Mouse (Mus musculus) neural tube, embryonic 15.5 days (tissue): ENCODE data around the gene Paqr7. TPM values are rescaled to one million over a fixed set of nuclear protein-coding genes. Genes with fewer than 3 reads are reported as not detected.
A peak's percentile ranks its signal among the peaks of the same experiment; 100 is the strongest.

Source experiments
- ATAC-seq: fragments of 200-750 bp; cut with Nextera tagmentation; 2 replicates; pipeline ENCODE4 v1.8.0; 2017; ENCODE audit warnings: mild to moderate bottlenecking, moderate TSS enrichment, moderate library complexity; ENCODE audit not compliant: low FRiP score
- H3K27ac ChIP-seq: fragments of 300-500 bp; sonication (generic); replicated peaks from 2 replicates; pipeline ENCODE4 v1.5.1; 2015; ENCODE audit warnings: mild to moderate bottlenecking, inconsistent platforms
- H3K27me3 ChIP-seq: fragments of 300-500 bp; sonication (generic); replicated peaks from 2 replicates; pipeline ENCODE4 v1.6.1; 2015; ENCODE audit warnings: inconsistent platforms
- H3K36me3 ChIP-seq: fragments of 300-500 bp; sonication (generic); 2 replicates; pipeline ENCODE4 v1.6.1; 2015; ENCODE audit warnings: inconsistent platforms
- H3K4me1 ChIP-seq: fragments of 300-500 bp; sonication (generic); 2 replicates; pipeline ENCODE4 v1.6.1; 2015; ENCODE audit warnings: inconsistent platforms
- H3K4me2 ChIP-seq: fragments of 300-500 bp; sonication (generic); 2 replicates; pipeline ENCODE4 v1.6.1; 2015; ENCODE audit warnings: inconsistent platforms, mild to moderate bottlenecking, moderate library complexity
- H3K4me3 ChIP-seq: fragments of 300-500 bp; sonication (generic); replicated peaks from 2 replicates; pipeline ENCODE4 v1.5.1; 2015; ENCODE audit warnings: mild to moderate bottlenecking, inconsistent platforms
- H3K9ac ChIP-seq: fragments of 300-500 bp; sonication (generic); replicated peaks from 2 replicates; pipeline ENCODE4 v1.6.1; 2015; ENCODE audit warnings: mild to moderate bottlenecking, inconsistent platforms
- H3K9me3 ChIP-seq: fragments of 300-500 bp; sonication (generic); replicated peaks from 2 replicates; pipeline ENCODE4 v1.6.1; 2016; ENCODE audit warnings: inconsistent platforms
- WGBS: fragments of 180-500 bp; shearing (Covaris S2); methylation state at CpG from one replicate; pipeline ENCODE4 v1.1.7; 2015; ENCODE audit warnings: mixed read lengths; 5-methylcytosine and 5-hydroxymethylcytosine counted together
- polyA plus RNA-seq: library from polyadenylated mRNA; unstranded; fragments of >200 nt; fragmentation: Nextera tagmentation; extraction: Ambion mirVana; gene quantifications from 2 replicates; pipeline ENCODE4 v1.2.1, GENCODE M21; 2015

Gene Paqr7
- polyA plus RNA-seq, 1 experiment from 2014 or later = 35.2 TPM

- H3K27ac ChIP-seq = 0 out of 2 replicates have a peak overlapping the region, but pooled peaks have one; percentile 60
- ATAC-seq = no peak
- 91% methylated on average over 8 of the region's 8 CpGs for WGBS
Measured at GRCm38 (mm10) chr4:134476899-134477298, 19.6 kb upstream of the Paqr7 start.

GRCm38 (mm10) chr4:134478031-134478430 lies 18.5 kb upstream of the Paqr7 start:
- no peak overlapping the region for H3K9ac ChIP-seq
- 7% methylated on average over 9 of the region's 9 CpGs for WGBS
- no peaks in the 10 kb centered on the region for H3K27me3 ChIP-seq
- peaks cover 35% of the 10 kb centered on the region for H3K36me3 ChIP-seq
- H3K4me1 ChIP-seq = peaks cover 30% of the 10 kb centered on the region
- peak overlapping the region; percentile 60 for H3K27ac ChIP-seq
- H3K9me3 ChIP-seq = no peaks in the 10 kb centered on the region
- no peak overlapping the region for H3K4me3 ChIP-seq
- ATAC-seq = peak; percentile 75
- no peak overlapping the region; the same call in 1 of the 2 replicates for H3K4me2 ChIP-seq

More at GRCm38 (mm10) chr4:134476899-134477298, 19.6 kb upstream of the Paqr7 start:
- no peaks in the 10 kb centered on the region for H3K9me3 ChIP-seq
- no peak overlapping the region for H3K4me2 ChIP-seq
- H3K4me1 ChIP-seq = peaks cover 42% of the 10 kb centered on the region
- no peak overlapping the region for H3K9ac ChIP-seq
- H3K27me3 ChIP-seq = no peaks in the 10 kb centered on the region
- no peak overlapping the region for H3K4me3 ChIP-seq
- H3K36me3 ChIP-seq = peaks cover 47% of the 10 kb centered on the region

- H3K9me3 ChIP-seq = no peaks in the 10 kb centered on the region
- H3K4me2 ChIP-seq = no peak overlapping the region
- ATAC-seq = no peak
- H3K36me3 ChIP-seq = peaks cover 22% of the 10 kb centered on the region
- H3K9ac ChIP-seq = no peak overlapping the region
- H3K4me3 ChIP-seq = no peak overlapping the region
- peaks cover 22% of the 10 kb centered on the region for H3K4me1 ChIP-seq
- no peaks in the 10 kb centered on the region for H3K27me3 ChIP-seq
- 90% methylated on average over 4 of the region's 4 CpGs for WGBS
- H3K27ac ChIP-seq = no peak overlapping the region
Measured at GRCm38 (mm10) chr4:134479839-134480238, 16.7 kb upstream of the Paqr7 start.

GRCm38 (mm10) chr4:134480864-134481263 lies 15.6 kb upstream of the Paqr7 start:
- no peak overlapping the region for H3K4me2 ChIP-seq
- no peak overlapping the region for H3K27ac ChIP-seq
- ATAC-seq = no peak
- no peaks in the 10 kb centered on the region for H3K9me3 ChIP-seq
- no peak overlapping the region for H3K9ac ChIP-seq
- H3K4me3 ChIP-seq = no peak overlapping the region
- no peaks in the 10 kb centered on the region for H3K27me3 ChIP-seq
- WGBS = 20% methylated on average over 6 of the region's 6 CpGs
- H3K36me3 ChIP-seq = peaks cover 11% of the 10 kb centered on the region
- peaks cover 18% of the 10 kb centered on the region for H3K4me1 ChIP-seq

GRCm38 (mm10) chr4:134481270-134481669 lies 15.2 kb upstream of the Paqr7 start:
- Histone ChIP-seq H3K36me3 (peaks cover 7% of the 10 kb centered on the region; the same call in 1 of the 2 replicates), H3K9ac (no peak overlapping the region), H3K27ac (no peak overlapping the region), H3K9me3 (no peaks in the 10 kb centered on the region), H3K4me2 (no peak overlapping the region), H3K27me3 (no peaks in the 10 kb centered on the region), H3K4me3 (no peak overlapping the region), H3K4me1 (peaks cover 18% of the 10 kb centered on the region)
- WGBS = 63% methylated on average over 6 of the region's 6 CpGs
- ATAC-seq = no peak

GRCm38 (mm10) chr4:134482442-134482841 lies 14.1 kb upstream of the Paqr7 start:
- WGBS = 85% methylated on average over 8 of the region's 8 CpGs
- H3K9me3 ChIP-seq = no peaks in the 10 kb centered on the region
- no peak overlapping the region for H3K27ac ChIP-seq
- H3K4me1 ChIP-seq = peaks cover 18% of the 10 kb centered on the region
- no peak overlapping the region for H3K4me2 ChIP-seq
- H3K4me3 ChIP-seq = no peak overlapping the region
- H3K9ac ChIP-seq = no peak overlapping the region
- H3K27me3 ChIP-seq = no peaks in the 10 kb centered on the region
- ATAC-seq = no peak
- H3K36me3 ChIP-seq = no peaks in the 10 kb centered on the region

GRCm38 (mm10) chr4:134483078-134483688 lies 13.3 kb upstream of the Paqr7 start:
- H3K27me3 ChIP-seq = no peaks in the 10 kb centered on the region
- H3K9ac ChIP-seq = no peak overlapping the region
- WGBS = 67% methylated on average over 6 of the region's 6 CpGs
- H3K36me3 ChIP-seq = no peaks in the 10 kb centered on the region
- no peak overlapping the region for H3K4me2 ChIP-seq
- no peak overlapping the region for H3K27ac ChIP-seq
- H3K9me3 ChIP-seq = no peaks in the 10 kb centered on the region
- ATAC-seq = no peak
- peaks cover 13% of the 10 kb centered on the region for H3K4me1 ChIP-seq
- H3K4me3 ChIP-seq = no peak overlapping the region

- Histone ChIP-seq H3K27me3 (no peaks in the 10 kb centered on the region), H3K9me3 (no peaks in the 10 kb centered on the region), H3K4me1 (peaks cover 9% of the 10 kb centered on the region; the same call in 1 of the 2 replicates), H3K4me2 (no peak overlapping the region), H3K27ac (no peak overlapping the region), H3K4me3 (no peak overlapping the region), H3K9ac (no peak overlapping the region), H3K36me3 (no peaks in the 10 kb centered on the region)
- WGBS = 48% methylated on average over 6 of the region's 6 CpGs
- ATAC-seq = no peak
Measured at GRCm38 (mm10) chr4:134483696-134484095, 12.8 kb upstream of the Paqr7 start.

GRCm38 (mm10) chr4:134484231-134484630 lies 12.3 kb upstream of the Paqr7 start:
- Histone ChIP-seq H3K36me3 (no peaks in the 10 kb centered on the region), H3K9me3 (no peaks in the 10 kb centered on the region), H3K27me3 (no peaks in the 10 kb centered on the region), H3K4me2 (no peak overlapping the region), H3K4me3 (no peak overlapping the region), H3K27ac (no peak overlapping the region), H3K9ac (no peak overlapping the region), H3K4me1 (peaks cover 9% of the 10 kb centered on the region; the same call in 1 of the 2 replicates)
- no peak for ATAC-seq
- WGBS = 79% methylated on average over 10 of the region's 10 CpGs

GRCm38 (mm10) chr4:134485151-134485900 lies 11.2 kb upstream of the Paqr7 start:
- no peaks in the 10 kb centered on the region for H3K36me3 ChIP-seq
- H3K9ac ChIP-seq = no peak overlapping the region
- no peaks in the 10 kb centered on the region for H3K27me3 ChIP-seq
- no peak overlapping the region for H3K4me2 ChIP-seq
- WGBS = 84% methylated on average over 5 of the region's 5 CpGs
- no peak for ATAC-seq
- no peak overlapping the region for H3K4me3 ChIP-seq
- H3K9me3 ChIP-seq = no peaks in the 10 kb centered on the region
- peaks cover 9% of the 10 kb centered on the region; the same call in 1 of the 2 replicates for H3K4me1 ChIP-seq
- H3K27ac ChIP-seq = no peak overlapping the region

GRCm38 (mm10) chr4:134488211-134488610 lies 8.3 kb upstream of the Paqr7 start:
- WGBS = 93% methylated on average over 5 of the region's 5 CpGs

More at GRCm38 (mm10) chr4:134488211-134488610, 8.3 kb upstream of the Paqr7 start:
- Histone ChIP-seq H3K9me3 (no peaks in the 10 kb centered on the region), H3K4me2 (no peak overlapping the region), H3K4me1 (0 out of 2 replicates have a peak, but pooled peaks cover 7% of the 10 kb centered on the region), H3K4me3 (no peak overlapping the region), H3K36me3 (no peaks in the 10 kb centered on the region), H3K9ac (no peak overlapping the region), H3K27ac (no peak overlapping the region), H3K27me3 (no peaks in the 10 kb centered on the region)
- no peak for ATAC-seq
